Mouse (Mus musculus): ENCODE data around the gene Ccdc142. TPM values are rescaled to one million over a fixed set of nuclear protein-coding genes. Genes with fewer than 3 reads are reported as not detected.

The Ccdc142 gene
- polyA plus RNA-seq, 1 experiment from 2014 or later: 1.5 TPM

GRCm38 (mm10) chr6:83134951-83135513 is 33.6 kb downstream of the Ccdc142 start, which contains the start of gene Rtkn:
Gene Rtkn, plus strand, starts transcription at chr6:83135463.
- Histone ChIP-seq H3K36me3 (ENCODE audit: inconsistent target) (no peaks in the 10 kb centered on the region), H3K79me2 (ENCODE audit: inconsistent target) (no peaks in the 10 kb centered on the region), H3K4me3 (ENCODE audit: inconsistent target) (no peak within 1 kb of the TSS), H3K27ac (no peak within 1 kb of the TSS)
- 62% methylated on average over 7 of the region's 7 CpGs for WGBS (ENCODE audit: missing documents)

GRCm38 (mm10) chr6:83135571-83136161 is 34.3 kb downstream of the Ccdc142 start:
- no peaks in the 10 kb centered on the region for H3K36me3 ChIP-seq (ENCODE audit: inconsistent target)
- H3K27ac ChIP-seq: no peak overlapping the region
- H3K79me2 ChIP-seq (ENCODE audit: inconsistent target): no peaks in the 10 kb centered on the region
- 49% methylated on average over 33 of the region's 37 CpGs for WGBS (ENCODE audit: missing documents)
- H3K4me3 ChIP-seq (ENCODE audit: inconsistent target): no peak overlapping the region

- H3K79me2 ChIP-seq (ENCODE audit: inconsistent target): no peaks in the 10 kb centered on the region
- H3K27ac ChIP-seq: no peak overlapping the region
- no peaks in the 10 kb centered on the region for H3K36me3 ChIP-seq (ENCODE audit: inconsistent target)
- 81% methylated on average over 4 of the region's 5 CpGs for WGBS (ENCODE audit: missing documents)
- peak overlapping the region; percentile 28 for H3K4me3 ChIP-seq (ENCODE audit: inconsistent target)
These were observed 35.0 kb downstream of the Ccdc142 start for GRCm38 (mm10) chr6:83136291-83136880.

GRCm38 (mm10) chr6:83136881-83137575 is 35.6 kb downstream of the Ccdc142 start:
- no peaks in the 10 kb centered on the region for H3K36me3 ChIP-seq (ENCODE audit: inconsistent target)
- WGBS (ENCODE audit: missing documents): 24% methylated on average over 26 of the region's 26 CpGs
- H3K4me3 ChIP-seq (ENCODE audit: inconsistent target): peak overlapping the region; percentile 28
- H3K79me2 ChIP-seq (ENCODE audit: inconsistent target): no peaks in the 10 kb centered on the region
- peak overlapping the region; percentile 33; the same call in 1 of the 2 replicates for H3K27ac ChIP-seq

- H3K36me3 ChIP-seq (ENCODE audit: inconsistent target): no peaks in the 10 kb centered on the region
- H3K4me3 ChIP-seq (ENCODE audit: inconsistent target): peak overlapping the region; percentile 28
- H3K79me2 ChIP-seq (ENCODE audit: inconsistent target): no peaks in the 10 kb centered on the region
- WGBS (ENCODE audit: missing documents): 10% methylated on average over 12 of the region's 12 CpGs
- peak overlapping the region; percentile 33; the same call in 1 of the 2 replicates for H3K27ac ChIP-seq
These were observed 36.2 kb downstream of the Ccdc142 start for GRCm38 (mm10) chr6:83137576-83137950.

- Histone ChIP-seq H3K79me2 (ENCODE audit: inconsistent target) (no peaks in the 10 kb centered on the region), H3K27ac (no peak overlapping the region)
- WGBS (ENCODE audit: missing documents): 18% methylated on average over 9 of the region's 11 CpGs
These were observed 36.7 kb downstream of the Ccdc142 start for GRCm38 (mm10) chr6:83138056-83138455.

GRCm38 (mm10) chr6:83140044-83140443 is 38.6 kb downstream of the Ccdc142 start:
- WGBS (ENCODE audit: missing documents): 98% methylated on average over 8 of the region's 8 CpGs
- Histone ChIP-seq H3K36me3 (ENCODE audit: inconsistent target) (no peaks in the 10 kb centered on the region), H3K27ac (no peak overlapping the region), H3K4me3 (ENCODE audit: inconsistent target) (no peak overlapping the region), H3K79me2 (ENCODE audit: inconsistent target) (no peaks in the 10 kb centered on the region)

More at GRCm38 (mm10) chr6:83138056-83138455, 36.7 kb downstream of the Ccdc142 start:
- no peaks in the 10 kb centered on the region for H3K36me3 ChIP-seq (ENCODE audit: inconsistent target)
- no peak overlapping the region for H3K4me3 ChIP-seq (ENCODE audit: inconsistent target)

- H3K79me2 ChIP-seq (ENCODE audit: inconsistent target): no peaks in the 10 kb centered on the region
- H3K27ac ChIP-seq: no peak overlapping the region
- no peak overlapping the region for H3K4me3 ChIP-seq (ENCODE audit: inconsistent target)
- WGBS (ENCODE audit: missing documents): 90% methylated on average over 4 of the region's 4 CpGs
- H3K36me3 ChIP-seq (ENCODE audit: inconsistent target): no peaks in the 10 kb centered on the region
These were observed 40.2 kb downstream of the Ccdc142 start for GRCm38 (mm10) chr6:83141636-83142035.

- WGBS (ENCODE audit: missing documents): 30% methylated on average over 40 of the region's 41 CpGs
- Histone ChIP-seq H3K36me3 (ENCODE audit: inconsistent target) (no peaks in the 10 kb centered on the region), H3K79me2 (ENCODE audit: inconsistent target) (no peaks in the 10 kb centered on the region), H3K27ac (no peak overlapping the region), H3K4me3 (ENCODE audit: inconsistent target) (no peak overlapping the region)
These were observed 40.9 kb downstream of the Ccdc142 start for GRCm38 (mm10) chr6:83142211-83142731.

GRCm38 (mm10) chr6:83142886-83143285 is 41.5 kb downstream of the Ccdc142 start:
- no peak overlapping the region for H3K27ac ChIP-seq
- H3K4me3 ChIP-seq (ENCODE audit: inconsistent target): no peak overlapping the region
- WGBS (ENCODE audit: missing documents): 85% methylated on average over 11 of the region's 11 CpGs
- no peaks in the 10 kb centered on the region for H3K79me2 ChIP-seq (ENCODE audit: inconsistent target)
- H3K36me3 ChIP-seq (ENCODE audit: inconsistent target): no peaks in the 10 kb centered on the region

- H3K36me3 ChIP-seq (ENCODE audit: inconsistent target): no peaks in the 10 kb centered on the region
- H3K79me2 ChIP-seq (ENCODE audit: inconsistent target): no peaks in the 10 kb centered on the region
- WGBS (ENCODE audit: missing documents): 67% methylated on average over 2 of the region's 2 CpGs
- H3K4me3 ChIP-seq (ENCODE audit: inconsistent target): no peak overlapping the region
- H3K27ac ChIP-seq: no peak overlapping the region
These were observed 43.8 kb downstream of the Ccdc142 start for GRCm38 (mm10) chr6:83145209-83145608.

- H3K79me2 ChIP-seq (ENCODE audit: inconsistent target): no peaks in the 10 kb centered on the region
- no peak overlapping the region for H3K27ac ChIP-seq
- 92% methylated on average over 9 of the region's 9 CpGs for WGBS (ENCODE audit: missing documents)
- no peak overlapping the region for H3K4me3 ChIP-seq (ENCODE audit: inconsistent target)
- no peaks in the 10 kb centered on the region for H3K36me3 ChIP-seq (ENCODE audit: inconsistent target)
These were observed 44.4 kb downstream of the Ccdc142 start for GRCm38 (mm10) chr6:83145805-83146204.

GRCm38 (mm10) chr6:83147280-83147679 is 45.9 kb downstream of the Ccdc142 start:
- H3K79me2 ChIP-seq (ENCODE audit: inconsistent target): no peaks in the 10 kb centered on the region
- 90% methylated on average over 7 of the region's 7 CpGs for WGBS (ENCODE audit: missing documents)
- no peak overlapping the region for H3K4me3 ChIP-seq (ENCODE audit: inconsistent target)
- H3K36me3 ChIP-seq (ENCODE audit: inconsistent target): no peaks in the 10 kb centered on the region
- no peak overlapping the region for H3K27ac ChIP-seq

- no peak overlapping the region for H3K27ac ChIP-seq
- 89% methylated on average over 7 of the region's 8 CpGs for WGBS (ENCODE audit: missing documents)
- H3K79me2 ChIP-seq (ENCODE audit: inconsistent target): no peaks in the 10 kb centered on the region
- no peak overlapping the region for H3K4me3 ChIP-seq (ENCODE audit: inconsistent target)
- no peaks in the 10 kb centered on the region for H3K36me3 ChIP-seq (ENCODE audit: inconsistent target)
These were observed 50.3 kb downstream of the Ccdc142 start for GRCm38 (mm10) chr6:83151721-83152120.

- no peaks in the 10 kb centered on the region for H3K36me3 ChIP-seq (ENCODE audit: inconsistent target)
- no peak overlapping the region for H3K27ac ChIP-seq
- H3K79me2 ChIP-seq (ENCODE audit: inconsistent target): no peaks in the 10 kb centered on the region
- 90% methylated on average over 12 of the region's 12 CpGs for WGBS (ENCODE audit: missing documents)
- no peak overlapping the region for H3K4me3 ChIP-seq (ENCODE audit: inconsistent target)
These were observed 51.6 kb downstream of the Ccdc142 start for GRCm38 (mm10) chr6:83153038-83153437.

Measured in macrophage (primary cell).